Mouse (Mus musculus) erythroblast, embryonic 14.5 days (primary cell): ENCODE results near the gene Col5a3.

Experiments used
- GATA1 ChIP-seq: IDR thresholded peaks from 2 replicates; pipeline ENCODE4 v1.6.1; 2012; ENCODE audit warnings: low read length, inconsistent platforms, mixed read lengths
- TAL1 ChIP-seq: IDR thresholded peaks from 3 replicates; pipeline ENCODE4 v1.6.1; 2012; ENCODE audit warnings: low read length, inconsistent platforms, mixed read lengths

DNA sequence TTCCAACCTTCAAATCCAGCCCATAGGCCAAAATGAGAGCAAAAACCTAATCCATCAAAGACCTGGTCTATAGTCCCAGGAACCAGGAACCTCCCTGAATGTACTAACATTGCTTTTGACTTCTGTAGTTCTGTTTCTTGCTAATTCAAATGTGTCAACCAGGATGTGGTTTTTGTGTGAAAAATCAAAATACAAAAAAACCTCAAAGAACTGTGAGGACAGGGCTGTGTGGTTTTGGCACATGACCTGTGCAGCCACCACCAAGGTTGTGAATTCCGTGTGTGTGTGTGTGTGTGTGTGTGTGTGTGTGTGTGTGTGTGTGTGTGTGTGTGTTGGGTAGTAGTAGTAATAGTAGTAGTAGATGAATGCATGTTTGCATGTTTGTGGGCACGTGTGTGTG, 49.6 kb downstream of the Col5a3 start:
- TF ChIP-seq GATA1 = no peak
- TF ChIP-seq TAL1 = no peak
